Mouse (Mus musculus) forebrain, postnatal 0 days (tissue): ENCODE measurements at regions not wholly inside any gene's neighbourhood (a gene's known extent, or its start where the extent isn't known, plus 50 kb on each side); places are given as distances from the start of the nearest gene placed in this dataset.

Experiments
- ATAC-seq: fragments of 200-750 bp; cut with Nextera tagmentation; 2 replicates; pipeline ENCODE4 v1.8.0; 2017; ENCODE audit warnings: mild to moderate bottlenecking, moderate library complexity
- DNase-seq: peaks from one replicate; pipeline ENCODE4 v3.0.0-alpha.2; 2015
- H3K27ac ChIP-seq: fragments of 300-500 bp; sonication (generic); 2 replicates; pipeline ENCODE4 v1.5.1; 2014; ENCODE audit warnings: low read depth, mild to moderate bottlenecking, antibody characterized with exemption, low read length, moderate library complexity, mixed read lengths
- H3K27me3 ChIP-seq: fragments of 300-500 bp; sonication (generic); 2 replicates; pipeline ENCODE4 v1.6.1; 2014; ENCODE audit warnings: mild to moderate bottlenecking, low read length, mixed read lengths; ENCODE audit not compliant: insufficient read depth
- H3K36me3 ChIP-seq: fragments of 300-500 bp; sonication (generic); 2 replicates; pipeline ENCODE4 v1.6.1; 2014; ENCODE audit warnings: mild to moderate bottlenecking, moderate library complexity; ENCODE audit not compliant: insufficient read depth
- H3K4me1 ChIP-seq: fragments of 300-500 bp; sonication (generic); 2 replicates; pipeline ENCODE4 v1.6.1; 2014; ENCODE audit warnings: antibody characterized with exemption; ENCODE audit not compliant: insufficient read depth
- H3K4me2 ChIP-seq: fragments of 300-500 bp; sonication (generic); 2 replicates; pipeline ENCODE4 v1.6.1; 2014; ENCODE audit warnings: low read depth, mild to moderate bottlenecking, moderate library complexity
- H3K4me3 ChIP-seq: fragments of 300-500 bp; sonication (generic); 2 replicates; pipeline ENCODE4 v1.5.1; 2014; ENCODE audit warnings: low read depth, low read length, mixed read lengths
- H3K9ac ChIP-seq: fragments of 300-500 bp; sonication (generic); 2 replicates; pipeline ENCODE4 v1.6.1; 2014; ENCODE audit warnings: mild to moderate bottlenecking
- H3K9me3 ChIP-seq: fragments of 300-500 bp; sonication (generic); 2 replicates; pipeline ENCODE4 v1.6.1; 2016; ENCODE audit warnings: low read length
- CTCF ChIP-seq: sonication (generic); IDR thresholded peaks from 2 replicates; pipeline ENCODE4 v1.5.1; 2016; ENCODE audit warnings: antibody characterized with exemption, control low read depth, low read depth
- WGBS: fragments of 180-500 bp; shearing (Covaris S2); extraction: QIAGEN DNeasy Blood & Tissue Kit; methylation state at CpG from one replicate; pipeline ENCODE4 v1.1.7; 2014; 5-methylcytosine and 5-hydroxymethylcytosine counted together

- no peak for DNase-seq
- WGBS, result 67% methylated on average over 8 of the region's 8 CpGs
- Histone ChIP-seq H3K27me3 (0 out of 2 replicates have a peak, but pooled peaks cover 5% of the 10 kb centered on the region), H3K36me3 (no peaks in the 10 kb centered on the region), H3K4me3 (no peak overlapping the region), H3K4me1 (no peaks in the 10 kb centered on the region; the same call in 1 of the 2 replicates), H3K27ac (no peak overlapping the region), H3K9me3 (no peaks in the 10 kb centered on the region), H3K9ac (no peak overlapping the region), H3K4me2 (no peak overlapping the region)
- no peak for TF ChIP-seq CTCF
- ATAC-seq, result no peak
Observed at GRCm38 (mm10) chr9:69597472-69597871, 144.1 kb downstream of the Anxa2 start.

GRCm38 (mm10) chr9:69592329-69593062 is 139.1 kb downstream of the Anxa2 start:
- Histone ChIP-seq H3K36me3 (no peaks in the 10 kb centered on the region), H3K4me3 (0 out of 2 replicates have a peak overlapping the region, but pooled peaks have one; percentile 1), H3K9me3 (no peaks in the 10 kb centered on the region), H3K9ac (no peak overlapping the region), H3K27ac (no peak overlapping the region), H3K27me3 (no peaks in the 10 kb centered on the region; the same call in 1 of the 2 replicates), H3K4me2 (peak overlapping the region; percentile 23), H3K4me1 (no peaks in the 10 kb centered on the region; the same call in 1 of the 2 replicates)
- WGBS, result 17% methylated on average over 15 of the region's 15 CpGs
- no peak for TF ChIP-seq CTCF
- peak; percentile 42; the same call in 1 of the 2 replicates for ATAC-seq
- peak; percentile 49 for DNase-seq

DNA sequence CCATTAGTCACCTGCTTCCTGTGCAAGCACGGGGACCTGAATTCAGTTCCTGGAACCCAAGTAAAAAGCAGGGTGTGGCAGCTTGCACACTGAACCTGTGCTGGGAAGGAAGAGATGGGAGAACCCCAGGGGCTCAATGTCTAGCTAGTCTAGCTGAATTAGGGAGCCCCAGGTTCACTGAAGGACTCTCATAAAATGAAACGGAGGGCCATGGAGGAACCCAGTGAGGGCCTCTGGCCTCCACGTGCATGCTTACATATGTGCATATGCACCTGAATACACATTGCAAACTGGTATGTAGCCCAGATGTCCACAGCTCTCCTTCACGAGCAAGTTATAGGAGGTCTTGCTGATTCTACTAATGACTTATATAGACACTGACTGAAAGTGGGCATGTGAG is 135.4 kb downstream of the Anxa2 start:
- Histone ChIP-seq H3K36me3 (no peaks in the 10 kb centered on the region), H3K9me3 (no peaks in the 10 kb centered on the region), H3K4me1 (no peaks in the 10 kb centered on the region; the same call in 1 of the 2 replicates), H3K27ac (no peak overlapping the region), H3K4me2 (no peak overlapping the region), H3K9ac (no peak overlapping the region), H3K4me3 (no peak overlapping the region), H3K27me3 (no peaks in the 10 kb centered on the region; the same call in 1 of the 2 replicates)
- no peak for TF ChIP-seq CTCF
- DNase-seq (no peak), ATAC-seq (no peak)
- WGBS, result 86% methylated on average over 4 of the region's 4 CpGs

- ATAC-seq, result no peak
- H3K4me2 ChIP-seq, result no peak overlapping the region
- no peaks in the 10 kb centered on the region; the same call in 1 of the 2 replicates for H3K27me3 ChIP-seq
- no peaks in the 10 kb centered on the region for H3K4me1 ChIP-seq
- no peaks in the 10 kb centered on the region for H3K9me3 ChIP-seq
- no peak for TF ChIP-seq CTCF
- no peak overlapping the region for H3K27ac ChIP-seq
- H3K4me3 ChIP-seq, result no peak overlapping the region
- no peak overlapping the region for H3K9ac ChIP-seq
- WGBS, result 68% methylated on average over 3 of the region's 3 CpGs
- DNase-seq, result no peak
- H3K36me3 ChIP-seq, result no peaks in the 10 kb centered on the region
Observed at GRCm38 (mm10) chr9:69587096-69587495, 133.7 kb downstream of the Anxa2 start.

DNA sequence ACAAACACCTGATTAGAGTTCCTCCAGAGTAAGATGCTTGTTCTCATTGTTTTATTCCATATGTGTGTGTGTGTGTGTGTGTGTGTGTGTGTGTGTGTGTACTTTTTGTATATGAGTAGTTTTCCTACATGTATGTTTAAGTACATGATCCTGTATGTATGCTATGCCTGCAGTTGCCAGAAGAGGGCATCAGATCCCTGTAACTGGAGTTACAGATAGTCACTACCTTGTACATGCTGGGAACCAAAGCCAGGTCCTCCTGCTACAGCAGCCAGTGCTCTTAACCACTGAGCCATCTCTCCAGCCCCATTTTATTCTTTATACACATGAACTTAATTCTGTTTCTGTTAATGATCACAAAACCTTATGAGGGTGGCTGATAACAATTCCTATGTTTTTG is 127.8 kb downstream of the Anxa2 start:
- H3K4me3 ChIP-seq, result no peak overlapping the region
- H3K27me3 ChIP-seq, result no peaks in the 10 kb centered on the region
- no peaks in the 10 kb centered on the region for H3K36me3 ChIP-seq
- H3K27ac ChIP-seq, result no peak overlapping the region
- DNase-seq (no peak), ATAC-seq (no peak)
- TF ChIP-seq CTCF, result no peak
- no peaks in the 10 kb centered on the region for H3K4me1 ChIP-seq
- H3K4me2 ChIP-seq, result no peak overlapping the region
- H3K9ac ChIP-seq, result no peak overlapping the region
- H3K9me3 ChIP-seq, result no peaks in the 10 kb centered on the region

GRCm38 (mm10) chr9:69577661-69578405 is 124.4 kb downstream of the Anxa2 start:
- Histone ChIP-seq H3K4me3 (no peak overlapping the region), H3K9me3 (no peaks in the 10 kb centered on the region), H3K27ac (no peak overlapping the region), H3K36me3 (no peaks in the 10 kb centered on the region), H3K9ac (no peak overlapping the region), H3K27me3 (no peaks in the 10 kb centered on the region), H3K4me2 (no peak overlapping the region), H3K4me1 (no peaks in the 10 kb centered on the region)
- no peak for TF ChIP-seq CTCF
- no peak for ATAC-seq
- WGBS, result 92% methylated on average over 10 of the region's 10 CpGs
- DNase-seq, result no peak

GRCm38 (mm10) chr9:69575386-69575785 is 122.0 kb downstream of the Anxa2 start:
- Histone ChIP-seq H3K9me3 (no peaks in the 10 kb centered on the region), H3K27ac (no peak overlapping the region), H3K36me3 (no peaks in the 10 kb centered on the region), H3K27me3 (no peaks in the 10 kb centered on the region), H3K9ac (no peak overlapping the region), H3K4me3 (no peak overlapping the region), H3K4me2 (no peak overlapping the region), H3K4me1 (no peaks in the 10 kb centered on the region)
- ATAC-seq (no peak), DNase-seq (no peak)
- 75% methylated on average over 14 of the region's 14 CpGs for whole genome bisulfite sequencing
- no peak for TF ChIP-seq CTCF
